Mouse (Mus musculus) midbrain, embryonic 13.5 days (tissue): ENCODE data around the gene Cir1. TPM values are rescaled to one million over a fixed set of nuclear protein-coding genes. Genes with fewer than 3 reads are reported as not detected.

ENCODE experiments used
- ATAC-seq: fragments of 200-750 bp; cut with Nextera tagmentation; 2 replicates; pipeline ENCODE4 v1.8.0; 2017; ENCODE audit warnings: mild to moderate bottlenecking, moderate TSS enrichment, moderate library complexity
- H3K27ac ChIP-seq: fragments of 300-500 bp; sonication (generic); 2 replicates; pipeline ENCODE4 v1.5.1; 2015; ENCODE audit warnings: inconsistent platforms, mild to moderate bottlenecking, moderate library complexity
- H3K27me3 ChIP-seq: fragments of 300-500 bp; sonication (generic); 2 replicates; pipeline ENCODE4 v1.6.1; 2015; ENCODE audit warnings: mild to moderate bottlenecking, inconsistent platforms
- H3K36me3 ChIP-seq: fragments of 300-500 bp; sonication (generic); 2 replicates; pipeline ENCODE4 v1.6.1; 2015; ENCODE audit warnings: mild to moderate bottlenecking, inconsistent platforms
- H3K4me1 ChIP-seq: fragments of 300-500 bp; sonication (generic); replicated peaks from 2 replicates; pipeline ENCODE4 v1.6.1; 2015; ENCODE audit warnings: inconsistent platforms
- H3K4me2 ChIP-seq: fragments of 300-500 bp; sonication (generic); replicated peaks from 2 replicates; pipeline ENCODE4 v1.6.1; 2015; ENCODE audit warnings: moderate library complexity, mild to moderate bottlenecking, inconsistent platforms
- H3K4me3 ChIP-seq: fragments of 300-500 bp; sonication (generic); replicated peaks from 2 replicates; pipeline ENCODE4 v1.5.1; 2015; ENCODE audit warnings: mild to moderate bottlenecking, inconsistent platforms
- H3K9ac ChIP-seq: fragments of 300-500 bp; sonication (generic); replicated peaks from 2 replicates; pipeline ENCODE4 v1.6.1; 2015; ENCODE audit warnings: mild to moderate bottlenecking, inconsistent platforms
- H3K9me3 ChIP-seq: fragments of 300-500 bp; sonication (generic); 2 replicates; pipeline ENCODE4 v1.6.1; 2016; ENCODE audit warnings: mild to moderate bottlenecking, inconsistent platforms
- WGBS: fragments of 180-500 bp; shearing (Covaris S2); methylation state at CpG from one replicate; pipeline ENCODE4 v1.1.7; 2015; 5-methylcytosine and 5-hydroxymethylcytosine counted together
- polyA plus RNA-seq: library from polyadenylated mRNA; unstranded; fragments of >200 nt; fragmentation: Nextera tagmentation; extraction: Ambion mirVana; gene quantifications from 2 replicates; pipeline ENCODE4 v1.2.1, GENCODE M21; 2015

Gene Cir1
- polyA plus RNA-seq, 1 experiment from 2014 or later: 34.0 TPM

DNA sequence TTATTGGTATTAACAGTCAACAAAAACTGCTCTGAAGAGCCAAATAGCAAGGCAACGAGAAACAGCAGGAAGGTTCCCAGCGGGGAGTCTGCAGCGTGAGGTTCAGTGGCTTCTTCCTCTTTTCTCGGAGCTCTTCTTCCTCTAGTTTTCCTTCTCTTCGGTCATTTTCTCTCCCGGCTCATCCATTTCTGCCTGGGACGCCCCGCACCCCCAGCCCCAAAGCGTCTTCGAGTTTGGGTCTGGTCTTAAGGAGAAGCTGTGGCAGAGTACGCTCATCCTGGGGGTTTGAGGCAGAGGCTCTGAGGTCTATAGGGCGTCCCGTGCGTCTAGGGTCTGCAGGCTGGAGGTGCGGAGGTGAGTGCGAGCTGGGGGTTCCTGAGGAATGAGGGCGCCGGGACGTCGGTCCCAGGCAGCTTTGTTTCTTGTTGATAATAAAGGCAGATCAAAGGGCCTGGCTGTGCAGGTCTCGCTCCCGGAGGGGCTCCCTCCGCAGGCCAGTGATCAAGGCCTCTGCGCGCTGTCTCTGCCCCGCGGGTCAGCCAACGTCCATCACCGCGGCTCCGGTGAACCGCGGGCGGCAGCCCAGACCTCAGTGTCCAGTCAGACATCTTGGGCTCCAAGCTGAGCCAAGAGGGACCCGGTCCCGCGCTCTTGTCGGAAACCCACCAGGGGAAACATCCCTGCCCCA is 35.3 kb downstream of the Cir1 start:
- H3K27ac ChIP-seq: peak overlapping the region; percentile 85
- peaks cover 62% of the 10 kb centered on the region for H3K4me1 ChIP-seq
- peaks cover 84% of the 10 kb centered on the region for H3K27me3 ChIP-seq
- H3K9ac ChIP-seq: peak overlapping the region; percentile 48
- ATAC-seq: no peak
- no peaks in the 10 kb centered on the region for H3K9me3 ChIP-seq
- peak overlapping the region; percentile 45 for H3K4me2 ChIP-seq
- H3K4me3 ChIP-seq: peak overlapping the region; percentile 37
- WGBS: under 1% methylated on average over 38 of the region's 38 CpGs
- no peaks in the 10 kb centered on the region for H3K36me3 ChIP-seq

DNA sequence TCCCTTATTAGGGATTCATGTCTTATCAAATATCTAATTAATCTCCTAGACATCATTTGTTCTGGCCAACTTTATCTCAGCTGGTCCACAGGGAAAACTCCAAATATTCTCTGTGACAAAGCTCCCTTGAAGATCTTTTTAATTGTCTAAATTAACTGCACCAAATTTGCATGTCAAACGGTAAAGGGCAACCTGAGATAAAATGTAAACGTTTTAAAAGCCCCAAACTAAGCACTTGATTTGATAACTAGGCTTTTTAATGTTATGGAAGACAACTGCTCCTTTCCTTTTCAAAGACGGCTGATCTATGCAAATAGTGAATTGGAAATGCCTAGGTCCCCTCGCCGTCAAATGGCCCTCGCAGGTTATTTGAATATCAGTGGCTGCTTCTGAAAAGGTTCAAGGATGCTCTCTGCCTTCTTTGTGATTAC is 36.3 kb downstream of the Cir1 start:
- H3K36me3 ChIP-seq: no peaks in the 10 kb centered on the region
- no peak for ATAC-seq
- WGBS: under 1% methylated on average over 6 of the region's 6 CpGs
- H3K9me3 ChIP-seq: no peaks in the 10 kb centered on the region
- H3K4me1 ChIP-seq: peaks cover 65% of the 10 kb centered on the region
- H3K4me3 ChIP-seq: peak overlapping the region; percentile 27
- H3K27ac ChIP-seq: peak overlapping the region; percentile 56; the same call in 1 of the 2 replicates
- H3K4me2 ChIP-seq: no peak overlapping the region; the same call in 1 of the 2 replicates
- peaks cover 84% of the 10 kb centered on the region for H3K27me3 ChIP-seq
- H3K9ac ChIP-seq: peak overlapping the region; percentile 32

DNA sequence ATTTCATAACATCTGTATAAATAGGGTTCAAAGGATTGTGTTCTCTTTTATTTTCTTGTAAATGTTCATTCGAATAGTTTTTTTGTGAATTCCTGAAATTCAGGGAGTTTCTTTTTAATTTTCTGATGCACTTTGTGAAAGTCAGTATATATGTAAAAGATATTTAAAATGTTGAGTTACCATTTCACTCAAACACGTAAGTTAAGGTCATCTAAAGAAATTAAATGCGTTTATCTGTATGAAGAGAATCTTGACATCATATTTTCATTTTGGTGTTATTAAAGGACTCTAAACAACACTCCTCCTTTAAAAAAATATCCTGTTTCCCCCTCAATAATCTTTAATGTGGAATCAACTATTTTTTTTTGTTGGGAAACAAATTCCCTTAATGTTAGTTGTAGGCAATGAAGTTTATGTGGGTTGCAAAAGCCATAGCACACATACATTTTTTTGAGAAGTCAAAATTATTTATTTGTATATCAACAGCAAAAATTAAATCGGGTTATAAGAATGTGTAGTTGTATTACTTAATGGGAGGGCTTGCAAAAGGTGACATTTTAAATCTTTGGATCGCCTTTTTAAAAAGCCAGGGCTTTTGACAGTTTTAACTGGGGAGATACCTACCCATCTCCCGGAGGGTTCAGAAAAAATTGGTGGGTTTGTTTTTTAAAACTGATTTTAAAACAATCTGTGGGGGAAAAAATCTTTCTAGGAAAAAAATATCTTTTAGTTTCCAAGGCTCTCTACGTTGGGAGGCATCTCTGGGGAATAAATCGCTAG is 37.0 kb downstream of the Cir1 start:
- H3K4me3 ChIP-seq: peak overlapping the region; percentile 27
- 10% methylated on average over 8 of the region's 8 CpGs for WGBS
- H3K9me3 ChIP-seq: no peaks in the 10 kb centered on the region
- H3K9ac ChIP-seq: peak overlapping the region; percentile 32; the same call in 1 of the 2 replicates
- H3K27ac ChIP-seq: no peak overlapping the region
- peaks cover 67% of the 10 kb centered on the region for H3K4me1 ChIP-seq
- no peaks in the 10 kb centered on the region for H3K36me3 ChIP-seq
- H3K4me2 ChIP-seq: no peak overlapping the region
- no peak for ATAC-seq
- peaks cover 84% of the 10 kb centered on the region for H3K27me3 ChIP-seq

DNA sequence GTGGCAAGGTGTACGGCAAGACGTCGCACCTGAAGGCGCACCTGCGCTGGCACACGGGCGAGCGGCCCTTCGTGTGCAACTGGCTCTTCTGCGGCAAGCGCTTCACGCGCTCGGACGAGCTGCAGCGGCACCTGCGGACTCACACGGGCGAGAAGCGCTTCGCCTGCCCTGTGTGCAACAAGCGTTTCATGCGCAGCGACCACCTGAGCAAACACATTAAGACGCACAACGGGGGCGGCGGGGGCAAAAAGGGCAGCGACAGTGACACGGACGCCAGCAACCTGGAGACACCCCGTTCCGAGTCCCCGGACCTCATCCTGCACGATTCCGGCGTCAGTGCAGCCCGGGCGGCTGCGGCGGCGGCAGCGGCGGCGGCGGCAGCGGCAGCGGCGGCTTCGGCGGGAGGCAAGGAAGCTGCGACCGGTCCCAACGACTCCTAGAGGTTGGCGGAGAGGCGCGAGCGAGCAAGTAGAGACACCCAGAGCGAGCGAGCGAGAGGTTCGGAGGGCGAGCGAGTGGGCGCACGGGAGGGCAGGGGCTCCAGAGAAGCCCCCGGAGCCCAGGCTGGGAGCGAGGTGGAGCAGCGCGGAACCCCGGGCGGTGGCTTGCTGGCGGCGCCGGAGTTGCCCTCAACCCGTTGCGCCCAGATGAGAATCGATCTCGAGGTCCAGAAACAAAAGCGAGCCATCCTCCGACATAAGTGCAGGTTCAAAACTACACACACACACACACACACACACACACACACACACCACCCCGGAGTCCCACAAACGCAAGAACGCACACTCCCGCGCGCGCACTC is 38.2 kb downstream of the Cir1 start:
- peak overlapping the region; percentile 81 for H3K27ac ChIP-seq
- H3K4me2 ChIP-seq: peak overlapping the region; percentile 57
- H3K36me3 ChIP-seq: no peaks in the 10 kb centered on the region
- H3K9me3 ChIP-seq: no peaks in the 10 kb centered on the region
- peaks cover 85% of the 10 kb centered on the region for H3K27me3 ChIP-seq
- H3K4me3 ChIP-seq: peak overlapping the region; percentile 50
- no peak for ATAC-seq
- WGBS: under 1% methylated on average over 87 of the region's 88 CpGs
- H3K4me1 ChIP-seq: peaks cover 64% of the 10 kb centered on the region
- peak overlapping the region; percentile 68 for H3K9ac ChIP-seq

DNA sequence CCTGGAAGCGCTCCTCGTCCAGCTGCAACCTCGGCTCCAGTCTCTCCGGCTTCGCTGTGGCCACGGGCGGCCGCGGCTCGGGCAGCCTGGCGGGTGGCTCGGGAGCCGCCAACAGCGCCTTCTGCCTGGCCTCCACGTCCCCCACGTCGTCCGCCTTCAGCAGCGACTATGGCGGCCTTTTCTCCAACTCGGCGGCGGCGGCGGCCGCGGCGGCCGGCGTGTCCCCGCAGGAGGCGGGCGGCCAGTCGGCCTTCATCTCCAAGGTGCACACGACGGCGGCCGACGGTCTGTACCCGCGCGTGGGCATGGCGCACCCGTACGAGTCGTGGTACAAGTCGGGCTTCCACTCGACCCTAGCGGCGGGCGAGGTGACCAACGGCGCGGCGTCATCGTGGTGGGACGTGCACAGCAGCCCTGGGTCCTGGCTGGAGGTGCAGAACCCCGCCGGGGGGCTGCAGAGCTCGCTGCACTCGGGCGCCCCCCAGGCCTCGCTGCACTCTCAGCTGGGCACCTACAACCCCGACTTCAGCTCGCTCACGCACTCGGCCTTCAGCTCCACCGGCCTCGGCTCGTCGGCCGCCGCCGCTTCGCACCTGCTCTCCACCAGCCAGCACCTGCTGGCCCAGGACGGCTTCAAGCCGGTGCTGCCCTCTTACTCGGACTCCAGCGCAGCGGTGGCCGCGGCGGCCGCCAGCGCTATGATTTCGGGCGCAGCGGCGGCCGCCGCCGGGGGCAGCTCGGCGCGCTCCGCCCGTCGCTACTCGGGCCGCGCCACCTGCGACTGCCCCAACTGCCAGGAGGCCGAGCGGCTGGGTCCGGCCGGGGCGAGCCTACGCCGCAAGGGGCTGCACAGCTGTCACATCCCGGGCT is 39.0 kb downstream of the Cir1 start:
- peak overlapping the region; percentile 68 for H3K9ac ChIP-seq
- H3K36me3 ChIP-seq: no peaks in the 10 kb centered on the region
- ATAC-seq: peak; percentile 22; the same call in 1 of the 2 replicates
- H3K9me3 ChIP-seq: no peaks in the 10 kb centered on the region
- peak overlapping the region; percentile 81 for H3K27ac ChIP-seq
- H3K27me3 ChIP-seq: peaks cover 83% of the 10 kb centered on the region
- H3K4me3 ChIP-seq: peak overlapping the region; percentile 50
- WGBS: under 1% methylated on average over 107 of the region's 110 CpGs
- peaks cover 56% of the 10 kb centered on the region for H3K4me1 ChIP-seq
- H3K4me2 ChIP-seq: peak overlapping the region; percentile 57

DNA sequence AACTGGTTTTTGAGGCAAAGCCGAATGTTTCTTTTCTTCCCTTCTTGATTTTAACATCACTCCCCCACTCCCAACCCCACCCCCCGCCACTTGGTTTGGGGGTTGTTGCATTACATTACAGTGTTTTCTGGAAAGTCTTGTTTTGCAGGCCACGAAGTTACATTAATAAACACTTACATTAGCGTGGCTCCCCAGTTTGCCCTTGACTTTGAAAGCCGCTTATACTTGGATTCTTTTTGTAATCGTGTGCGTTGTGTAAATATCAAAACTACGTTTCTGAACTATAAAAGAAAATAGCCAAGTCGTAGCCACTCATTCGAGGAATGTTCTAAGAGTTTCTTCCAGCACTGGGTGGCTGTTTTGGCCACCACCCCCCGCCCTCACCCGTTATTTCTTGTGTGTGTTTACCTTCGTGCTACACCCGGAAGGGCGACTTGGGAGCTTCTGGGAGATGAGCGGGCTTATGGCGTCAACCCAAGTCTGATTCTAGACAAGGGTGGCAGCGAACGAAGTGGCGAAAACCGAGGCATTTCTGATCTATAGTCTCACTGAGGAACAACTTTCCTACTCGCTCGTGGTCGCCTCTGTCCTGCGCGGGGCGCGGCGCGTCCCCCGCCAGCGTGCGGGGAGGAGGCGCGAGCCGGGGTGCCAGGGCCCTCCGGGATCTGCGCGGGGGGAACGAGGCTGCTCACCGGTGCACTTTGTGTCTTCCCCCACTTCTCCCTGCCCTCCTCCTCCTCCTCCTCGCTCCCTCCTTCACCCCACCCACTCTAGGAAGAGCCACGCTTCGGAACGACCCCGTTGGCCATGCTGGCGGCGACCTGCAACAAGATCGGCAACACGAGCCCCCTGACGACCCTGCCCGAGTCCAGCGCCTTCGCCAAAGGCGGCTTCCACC is 39.9 kb downstream of the Cir1 start:
- peaks cover 86% of the 10 kb centered on the region for H3K27me3 ChIP-seq
- no peak for ATAC-seq

DNA sequence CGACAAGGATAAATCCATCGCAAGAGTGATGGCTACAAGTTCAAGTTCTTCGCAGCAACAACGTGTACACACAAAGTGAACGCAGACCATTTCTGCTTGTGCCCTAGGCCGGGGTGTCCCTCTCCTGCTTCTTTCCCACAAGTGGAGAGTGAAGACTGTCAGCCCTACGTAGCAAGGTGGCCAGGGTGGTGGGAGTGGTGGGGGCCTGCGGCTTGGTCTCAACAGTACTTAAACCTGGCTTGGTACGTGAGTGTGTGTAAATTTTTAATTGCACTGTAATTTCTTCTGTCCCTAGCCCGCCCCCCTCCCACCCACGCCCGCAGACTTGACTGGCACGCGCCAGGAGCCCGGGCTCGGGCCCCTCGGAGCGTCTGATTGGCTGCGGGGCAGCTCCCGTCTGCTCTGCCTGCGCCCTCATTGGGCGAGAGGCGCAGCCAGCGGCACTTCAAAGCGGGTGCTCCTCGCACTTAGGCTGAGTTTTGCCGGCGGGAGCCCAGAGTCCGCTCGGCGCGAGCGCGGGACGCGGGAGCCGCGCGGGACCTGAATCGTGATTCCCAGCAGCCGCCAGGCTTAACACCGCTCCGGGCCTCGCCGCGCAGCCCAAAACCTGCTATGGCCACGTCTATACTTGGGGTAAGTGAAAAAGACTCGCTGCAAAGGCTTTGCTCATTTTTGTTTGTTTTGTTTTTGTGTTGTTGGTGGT is 40.9 kb downstream of the Cir1 start, which contains the start of gene Sp9:
Gene Sp9, plus strand, starts transcription at position 467 of the 703 bp plus-strand sequence.
- ATAC-seq: peak; percentile 87
- Histone ChIP-seq H3K27me3 (peaks cover 84% of the 10 kb centered on the region), H3K36me3 (no peaks in the 10 kb centered on the region), H3K4me1 (peaks cover 45% of the 10 kb centered on the region), H3K4me2 (peak within 1 kb of the TSS; percentile 57), H3K4me3 (peak within 1 kb of the TSS; percentile 50), H3K9me3 (no peaks in the 10 kb centered on the region), H3K9ac (peak within 1 kb of the TSS; percentile 68), H3K27ac (peak within 1 kb of the TSS; percentile 81)
- WGBS: under 1% methylated on average over 48 of the region's 48 CpGs

More for the DNA sequence above, 39.9 kb downstream of the Cir1 start:
- H3K36me3 ChIP-seq: no peaks in the 10 kb centered on the region
- peaks cover 53% of the 10 kb centered on the region for H3K4me1 ChIP-seq
- H3K4me3 ChIP-seq: peak overlapping the region; percentile 50
- H3K4me2 ChIP-seq: peak overlapping the region; percentile 57
- no peaks in the 10 kb centered on the region for H3K9me3 ChIP-seq
- H3K27ac ChIP-seq: peak overlapping the region; percentile 81
- H3K9ac ChIP-seq: peak overlapping the region; percentile 68
- WGBS: under 1% methylated on average over 55 of the region's 55 CpGs

DNA sequence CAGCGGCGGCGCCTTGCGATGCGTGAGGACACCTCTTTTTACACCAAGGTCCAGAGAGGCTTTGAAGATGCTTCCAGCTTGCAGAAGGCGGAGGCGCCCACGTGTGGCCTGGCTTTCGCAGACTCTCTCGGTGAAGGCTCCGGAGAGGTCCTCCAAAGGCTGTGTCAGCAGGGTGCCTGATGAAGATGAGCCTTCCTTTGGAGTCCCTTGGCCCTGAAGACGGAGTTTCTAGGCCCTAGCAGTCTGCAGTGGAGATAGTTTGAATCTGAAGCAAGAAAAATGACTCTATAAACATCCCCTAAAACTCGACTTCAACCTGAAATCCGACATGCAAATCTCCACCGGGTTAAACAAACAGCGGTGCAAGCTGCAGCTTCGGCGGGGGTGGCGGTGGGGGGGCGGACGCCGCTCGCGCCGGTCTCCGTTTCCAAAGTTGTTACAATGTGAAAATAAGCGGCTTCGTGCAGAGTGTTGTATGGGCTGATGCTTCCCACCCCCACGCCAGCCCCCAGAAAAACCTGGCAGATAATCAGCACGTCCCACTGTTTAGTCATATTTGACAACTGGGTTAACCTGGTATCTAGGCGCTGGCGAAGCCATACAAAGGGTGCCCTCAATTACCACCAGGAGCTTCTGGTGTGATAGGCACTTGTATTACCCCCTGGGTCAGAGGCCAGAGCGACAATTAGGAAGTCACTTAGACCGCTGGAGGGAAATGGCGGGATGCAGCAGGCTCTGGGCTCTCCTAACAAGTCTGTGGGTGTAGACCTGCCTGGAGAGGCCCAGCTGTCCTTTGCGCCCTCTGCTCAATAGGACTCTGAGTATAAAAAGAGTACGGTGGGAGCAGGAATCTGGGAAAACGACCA is 41.7 kb downstream of the Cir1 start:
- peak overlapping the region; percentile 50 for H3K4me3 ChIP-seq
- no peak overlapping the region for H3K27ac ChIP-seq
- peaks cover 85% of the 10 kb centered on the region for H3K27me3 ChIP-seq
- no peaks in the 10 kb centered on the region for H3K9me3 ChIP-seq
- ATAC-seq: 0 out of 2 replicates have a peak, but pooled peaks have one; percentile 22
- peaks cover 45% of the 10 kb centered on the region for H3K4me1 ChIP-seq
- H3K36me3 ChIP-seq: no peaks in the 10 kb centered on the region
- no peak overlapping the region for H3K9ac ChIP-seq
- H3K4me2 ChIP-seq: peak overlapping the region; percentile 57
- WGBS: under 1% methylated on average over 38 of the region's 38 CpGs

DNA sequence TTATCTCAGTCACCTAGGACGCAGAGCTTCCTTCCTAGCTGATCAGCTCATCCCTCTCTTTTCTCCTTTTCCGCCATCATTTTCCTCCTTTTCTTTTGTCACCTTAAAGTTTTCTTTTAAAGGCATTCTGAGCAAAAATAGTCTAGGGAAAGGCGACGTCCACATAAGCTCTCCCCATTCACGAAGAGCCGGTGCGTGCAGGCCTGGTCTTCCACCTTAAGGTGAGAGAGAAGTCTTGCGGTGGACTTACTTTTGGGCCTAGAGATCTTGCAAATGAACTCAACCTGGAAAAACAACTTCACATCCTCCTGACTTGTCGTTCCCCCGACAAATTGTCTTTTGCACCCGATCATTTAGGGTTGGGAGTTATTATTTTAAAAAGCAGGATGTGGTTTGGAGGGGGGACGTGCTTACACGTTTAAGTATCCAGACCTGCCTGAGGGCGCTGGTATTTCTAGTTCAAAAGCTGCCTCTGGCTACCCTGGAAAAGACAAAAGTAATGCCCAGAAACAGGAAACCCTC is 42.4 kb downstream of the Cir1 start:
- Histone ChIP-seq H3K9me3 (no peaks in the 10 kb centered on the region), H3K4me2 (peak overlapping the region; percentile 57), H3K9ac (no peak overlapping the region), H3K36me3 (no peaks in the 10 kb centered on the region), H3K4me3 (0 out of 2 replicates have a peak overlapping the region, but pooled peaks have one; percentile 50), H3K27me3 (peaks cover 92% of the 10 kb centered on the region), H3K4me1 (peaks cover 45% of the 10 kb centered on the region), H3K27ac (no peak overlapping the region)
- 3% methylated on average over 14 of the region's 14 CpGs for WGBS
- ATAC-seq: no peak
